Mouse (Mus musculus): ENCODE measurements at regions not wholly inside any gene's neighbourhood (a gene's known extent, or its start where the extent isn't known, plus 50 kb on each side); places are given as distances from the start of the nearest gene placed in this dataset.
A peak's percentile ranks its signal among the peaks of the same experiment; 100 is the strongest.

GRCm38 (mm10) chr6:51185201-51185600 lies 247.3 kb upstream of the Nfe2l3 start:
- DNase-seq = no peak

GRCm38 (mm10) chr6:51189173-51189572 lies 243.3 kb upstream of the Nfe2l3 start:
- DNase-seq = no peak

GRCm38 (mm10) chr6:51192826-51193225 lies 239.6 kb upstream of the Nfe2l3 start:
- DNase-seq = no peak

DNA sequence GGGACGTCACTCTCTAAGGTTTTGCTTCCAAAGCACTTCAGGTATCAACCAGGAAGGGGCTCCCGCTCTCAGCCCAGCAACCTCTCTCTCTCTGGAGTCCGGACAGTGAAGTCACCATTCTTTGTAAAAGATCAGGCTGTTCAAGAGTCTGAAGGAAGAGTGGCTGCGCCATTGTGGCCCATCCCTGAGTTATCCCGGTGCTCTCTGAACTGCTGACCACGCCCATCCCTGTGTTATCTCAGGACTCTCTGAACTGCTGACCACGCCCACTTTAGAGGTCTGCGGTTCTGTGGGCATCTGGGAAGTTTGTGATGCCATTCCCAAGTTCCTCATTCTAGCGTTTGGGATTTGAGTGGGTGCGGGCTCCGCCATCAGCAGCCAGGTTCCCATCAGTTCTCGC lies 239.1 kb upstream of the Nfe2l3 start:
- DNase-seq = no peak

DNA sequence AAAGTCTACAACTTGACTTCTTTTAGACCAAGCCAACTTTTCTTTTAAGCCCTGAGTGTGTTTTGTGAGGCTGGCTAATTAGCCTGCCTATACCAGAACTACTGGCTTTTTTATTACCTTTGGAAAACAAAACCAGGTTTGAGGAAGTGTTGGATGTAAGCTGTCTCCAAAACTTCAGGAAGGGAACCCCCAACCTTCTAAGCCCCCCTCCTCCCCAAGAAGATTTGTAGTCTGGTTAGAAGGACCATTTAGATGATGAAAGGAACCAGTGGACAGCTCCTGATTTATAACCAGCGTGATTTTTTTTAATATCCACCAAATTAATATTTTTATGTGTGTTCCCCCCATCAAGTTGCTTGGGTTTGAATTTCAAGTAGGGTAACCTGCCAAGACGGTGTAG lies 236.1 kb upstream of the Nfe2l3 start:
- no peak for DNase-seq

DNA sequence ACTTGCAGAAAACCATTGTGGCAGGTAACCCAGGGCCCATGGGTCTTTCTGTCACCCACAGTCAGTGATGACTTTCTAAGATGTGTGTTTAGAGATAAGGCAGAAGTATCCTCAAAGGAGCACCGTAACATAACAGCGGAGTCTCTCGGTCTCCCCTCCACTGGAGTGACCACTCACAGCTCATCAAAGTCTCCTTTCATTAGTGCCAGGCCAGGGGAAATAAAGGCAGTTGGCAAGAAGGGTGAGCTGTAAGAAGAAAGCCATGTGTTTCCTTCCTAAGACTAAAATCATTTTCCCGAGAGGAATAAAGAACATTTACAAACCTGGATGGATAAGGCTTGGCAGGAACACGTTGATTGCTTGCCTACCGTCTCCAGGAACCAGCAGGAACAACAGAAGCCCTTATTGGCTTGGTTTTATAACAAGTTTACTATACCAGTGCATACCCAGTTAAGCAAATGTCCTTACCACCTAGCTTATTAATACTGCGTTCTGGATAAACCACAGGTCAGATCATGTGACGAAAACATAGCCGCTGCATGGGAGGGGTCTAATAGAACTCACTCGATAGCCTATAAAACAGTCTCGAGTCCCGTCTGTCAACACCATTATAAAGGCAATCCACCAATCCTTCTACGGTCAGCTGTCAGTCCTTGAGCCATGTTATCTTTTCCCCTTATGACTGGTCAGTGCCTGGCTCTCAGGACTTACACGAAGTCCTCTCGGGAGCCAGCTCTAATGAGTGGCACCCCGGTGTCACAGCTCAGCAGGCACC lies 235.3 kb upstream of the Nfe2l3 start:
- no peak for DNase-seq

DNA sequence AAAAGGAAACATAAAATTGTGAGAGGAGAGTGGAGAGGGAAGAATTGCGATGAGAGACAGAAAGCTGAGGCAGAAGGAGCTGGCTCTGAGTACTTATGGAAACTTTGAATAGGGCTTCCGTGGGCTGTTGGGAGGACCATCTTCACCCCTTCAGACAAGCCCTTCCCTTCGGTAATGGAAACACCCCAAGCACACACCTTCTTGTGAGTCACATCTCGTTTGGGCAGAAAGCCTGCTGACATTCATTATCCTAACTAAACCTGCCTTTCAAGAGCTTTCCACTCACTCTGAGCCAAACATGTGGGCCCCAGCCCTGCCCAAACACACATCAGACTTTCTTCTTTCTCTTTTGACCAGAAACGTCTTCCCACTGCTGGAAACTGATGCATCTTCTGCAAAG lies 232.3 kb upstream of the Nfe2l3 start:
- DNase-seq = no peak

DNA sequence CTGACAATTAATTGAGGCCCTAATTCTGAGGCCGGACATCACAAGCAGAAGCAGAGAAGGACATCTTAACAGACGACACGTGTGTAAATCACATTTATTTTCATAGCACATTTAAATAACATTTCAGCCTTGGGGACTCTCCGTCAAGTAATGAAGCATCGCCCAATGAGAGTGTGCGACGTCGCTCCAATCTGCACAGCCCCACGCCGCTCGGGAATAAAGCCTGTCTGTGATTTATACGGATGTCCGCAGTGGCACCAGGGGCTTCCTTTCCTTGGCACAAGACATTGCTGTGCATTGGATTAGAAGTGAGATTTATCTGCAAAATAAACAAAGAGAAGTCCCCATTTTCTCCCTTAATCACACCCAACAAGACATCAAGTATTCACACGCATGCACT lies 231.6 kb upstream of the Nfe2l3 start:
- DNase-seq = no peak

GRCm38 (mm10) chr6:51204306-51204705 lies 228.2 kb upstream of the Nfe2l3 start:
- no peak for DNase-seq

- DNase-seq = no peak
Observed at GRCm38 (mm10) chr6:51205411-51205810, 227.1 kb upstream of the Nfe2l3 start.

DNA sequence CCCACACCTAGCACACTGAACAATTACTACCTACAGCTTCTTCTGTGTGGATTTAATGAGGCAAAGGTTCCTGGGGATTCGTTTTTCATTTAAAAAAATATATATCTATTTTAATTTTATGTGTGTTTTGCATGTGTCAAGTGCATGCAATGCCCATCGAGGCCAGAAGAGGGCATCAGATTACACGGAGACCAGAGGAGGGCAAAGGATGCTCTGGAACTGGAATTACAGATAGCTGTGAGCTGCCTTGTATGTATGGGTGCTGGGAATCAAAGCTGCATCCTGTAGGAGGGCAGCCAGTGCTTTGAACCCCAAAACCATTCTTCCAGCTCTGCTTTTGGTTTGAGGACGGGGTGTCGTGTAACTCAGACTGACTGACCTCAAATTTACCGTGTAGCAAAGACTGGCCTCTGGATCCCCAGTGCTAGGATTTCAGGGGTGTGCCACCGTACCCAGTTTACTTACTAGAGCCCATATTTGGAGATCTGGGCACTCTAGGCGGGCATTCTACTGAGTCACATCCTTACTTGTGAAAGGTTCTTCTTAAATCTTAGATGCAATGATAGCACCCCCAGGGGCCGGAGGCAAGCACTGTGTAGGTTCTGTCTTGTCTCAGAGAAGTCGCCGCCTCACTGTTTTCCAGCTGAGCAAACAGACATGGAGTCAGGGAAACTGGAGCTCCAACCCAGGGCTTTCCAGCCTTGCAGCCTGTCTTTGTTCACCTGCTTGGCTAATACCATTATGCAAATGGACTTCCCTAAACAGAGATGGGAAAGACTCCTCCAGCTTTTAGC lies 225.6 kb upstream of the Nfe2l3 start:
- peak; percentile 81 for DNase-seq

- no peak for DNase-seq
Observed at GRCm38 (mm10) chr6:51207587-51208361, 224.7 kb upstream of the Nfe2l3 start.

- peak; percentile 63 for DNase-seq
Observed at GRCm38 (mm10) chr6:51208660-51209396, 223.6 kb upstream of the Nfe2l3 start.

DNA sequence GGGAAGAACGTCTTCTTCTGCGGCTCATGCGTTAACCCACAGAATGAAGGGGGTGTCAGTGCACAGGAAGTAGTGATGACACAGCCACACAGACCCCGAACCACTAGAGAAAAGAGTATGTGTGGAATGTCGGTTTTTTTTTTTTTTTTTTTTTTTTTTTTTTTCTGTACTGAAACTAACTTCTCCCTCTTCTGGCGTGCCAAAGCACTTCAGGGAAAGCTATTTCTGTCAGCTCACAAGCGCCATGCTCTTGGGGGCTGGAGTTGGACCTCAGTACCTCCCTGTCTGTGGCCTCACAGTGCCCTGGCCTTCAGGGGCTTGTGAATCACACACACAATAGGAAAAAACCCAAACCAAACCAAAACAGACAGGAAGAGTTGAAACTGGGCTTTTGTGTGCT lies 221.1 kb upstream of the Nfe2l3 start:
- peak; percentile 14 for DNase-seq

GRCm38 (mm10) chr6:51212216-51212615 lies 220.3 kb upstream of the Nfe2l3 start:
- DNase-seq = no peak

- no peak for DNase-seq
Observed at GRCm38 (mm10) chr6:51215371-51215770, 217.1 kb upstream of the Nfe2l3 start.

GRCm38 (mm10) chr6:51216472-51216871 lies 216.0 kb upstream of the Nfe2l3 start:
- peak; percentile 78 for DNase-seq

- no peak for DNase-seq
Observed at GRCm38 (mm10) chr6:51219691-51220090, 212.8 kb upstream of the Nfe2l3 start.

DNA sequence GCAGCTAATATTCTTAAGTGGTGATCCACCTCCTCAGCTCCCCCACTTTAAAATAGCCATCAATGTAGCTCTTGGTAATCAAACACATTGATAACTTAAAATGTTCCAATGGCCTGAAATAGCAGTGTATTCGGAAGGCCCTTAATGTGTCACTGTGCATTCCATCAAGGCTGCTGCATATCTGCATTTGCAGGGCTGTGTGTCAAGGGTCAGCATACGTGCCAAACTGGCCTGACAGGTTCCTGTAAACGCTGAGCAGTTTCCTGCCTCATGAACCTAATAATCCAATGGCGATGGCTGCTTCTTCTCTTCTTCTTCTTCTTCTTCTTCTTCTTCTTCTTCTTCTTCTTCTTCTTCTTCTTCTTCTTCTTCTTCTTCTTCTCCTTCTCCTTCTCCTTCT lies 211.7 kb upstream of the Nfe2l3 start:
- no peak for DNase-seq

DNA sequence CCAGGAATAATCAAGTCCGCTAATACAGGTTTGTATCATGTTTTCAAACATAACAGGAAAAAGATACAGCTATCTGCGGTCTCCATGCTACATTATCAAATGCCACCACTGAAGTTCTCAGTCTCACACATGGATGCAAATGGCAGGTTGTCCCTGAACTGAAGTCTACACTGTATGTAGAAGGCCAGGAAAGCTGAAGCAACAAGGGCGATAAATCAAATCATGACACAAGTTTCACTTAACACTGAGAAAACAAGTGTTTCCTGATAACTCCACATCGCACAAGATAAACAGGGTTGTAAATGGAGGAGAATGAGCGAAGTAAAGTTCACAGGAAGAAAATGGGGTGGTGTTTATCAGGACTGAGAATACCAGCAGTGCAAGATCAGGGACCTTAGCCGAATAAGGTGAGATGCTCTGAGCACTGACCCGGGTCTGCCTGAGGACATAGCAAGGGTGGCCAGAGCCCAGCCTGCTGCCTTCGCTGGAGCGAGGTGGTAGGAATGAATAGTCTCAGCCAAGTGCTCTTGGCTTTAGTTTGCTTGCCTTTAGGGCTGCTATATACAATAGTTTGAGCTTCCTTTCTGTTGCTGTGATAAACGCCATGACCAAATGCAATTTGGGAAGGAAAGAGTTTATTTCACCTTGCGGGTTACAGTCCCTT lies 196.3 kb upstream of the Nfe2l3 start:
- DNase-seq = no peak

DNA sequence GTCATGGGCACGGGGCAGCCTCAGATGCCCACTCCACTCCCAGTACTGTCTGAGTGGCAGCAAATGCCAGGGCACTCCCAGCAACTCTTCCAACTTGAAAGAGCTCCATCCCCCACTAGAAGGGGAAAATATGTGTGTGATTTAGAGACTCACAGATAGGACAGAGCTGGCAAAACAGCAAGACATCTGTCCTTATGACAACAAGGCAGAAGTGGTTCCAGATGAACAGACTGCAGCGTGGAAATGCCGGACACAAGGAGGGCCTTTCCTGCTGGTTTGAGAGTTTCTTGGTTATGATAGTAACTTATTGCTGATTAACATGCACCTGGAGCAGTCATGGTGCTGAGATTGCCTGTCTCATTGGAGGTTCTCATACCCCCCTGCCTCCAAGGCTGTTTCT lies 192.4 kb upstream of the Nfe2l3 start:
- DNase-seq = no peak

DNA sequence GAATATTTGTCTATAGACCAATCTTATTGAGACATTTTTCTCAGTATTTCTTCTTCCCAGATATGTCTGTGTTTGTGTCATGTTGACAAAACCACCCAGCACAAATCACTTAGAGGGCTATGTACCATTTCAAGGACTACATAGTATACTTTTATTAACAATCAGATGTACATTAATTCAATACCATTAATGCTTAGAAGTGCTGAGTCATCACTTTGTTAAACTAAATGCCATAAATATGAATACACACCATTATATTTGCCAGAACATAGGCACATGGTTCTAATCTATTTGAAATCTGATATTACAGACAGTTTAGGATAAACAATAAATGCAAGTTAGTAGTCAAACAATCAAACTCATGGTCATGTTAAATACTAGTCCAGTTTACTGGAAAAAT lies 182.2 kb upstream of the Nfe2l3 start:
- no peak for DNase-seq

Data from lung, postnatal 36 days (tissue).